Mouse (Mus musculus): Measurements from ENCODE around the gene Ptprr. TPM values are rescaled to one million over a fixed set of nuclear protein-coding genes. Genes with fewer than 3 reads are reported as not detected.
A peak's percentile ranks its signal among the peaks of the same experiment; 100 is the strongest.

The Ptprr gene
- 0.16 and 0.27 TPM in 2 replicates for polyA plus RNA-seq (2014; fragmentation: Nextera tagmentation; extraction: Ambion mirVana)

GRCm38 (mm10) chr10:116017845-116018479 is at the start of gene Ptprr:
Gene Ptprr, plus strand, starts transcription at chr10:116018213.
- H3K36me3 ChIP-seq (ENCODE audit: control insufficient read depth, insufficient read depth, low read length) = no peaks in the 10 kb centered on the region
- peaks cover 3% of the 10 kb centered on the region; the same call in 1 of the 2 replicates for H3K27me3 ChIP-seq (ENCODE audit: control insufficient read depth, insufficient read depth, low read length)
- no peaks in the 10 kb centered on the region for H3K9me3 ChIP-seq (ENCODE audit: control insufficient read depth, low read length)
- no peak within 1 kb of the TSS for H3K9ac ChIP-seq (ENCODE audit: low read depth, low read length)
- peak within 1 kb of the TSS; percentile 55 for H3K4me2 ChIP-seq (replicated peaks; ENCODE audit: low read depth, low read length)
- 0 out of 2 replicates have a peak, but pooled peaks cover 4% of the 10 kb centered on the region for H3K4me1 ChIP-seq (ENCODE audit: control insufficient read depth, insufficient read depth, low read length)
- under 1% methylated on average over 19 of the region's 19 CpGs for WGBS
- ATAC-seq (ENCODE audit: low FRiP score, low TSS enrichment) = peak; percentile 96
- no peak within 1 kb of the TSS for H3K27ac ChIP-seq (ENCODE audit: low read depth, low read length)
- peak within 1 kb of the TSS; percentile 36 for H3K4me3 ChIP-seq (ENCODE audit: low read length)

- Histone ChIP-seq H3K9ac (ENCODE audit: low read depth, low read length) (no peak overlapping the region), H3K4me3 (ENCODE audit: low read length) (no peak overlapping the region), H3K9me3 (ENCODE audit: control insufficient read depth, low read length) (no peaks in the 10 kb centered on the region), H3K27me3 (ENCODE audit: control insufficient read depth, insufficient read depth, low read length) (no peaks in the 10 kb centered on the region), H3K36me3 (ENCODE audit: control insufficient read depth, insufficient read depth, low read length) (no peaks in the 10 kb centered on the region), H3K27ac (ENCODE audit: low read depth, low read length) (no peak overlapping the region), H3K4me1 (ENCODE audit: control insufficient read depth, insufficient read depth, low read length) (no peaks in the 10 kb centered on the region), H3K4me2 (replicated peaks; ENCODE audit: low read depth, low read length) (no peak overlapping the region)
- 91% methylated on average over 7 of the region's 7 CpGs for WGBS
- ATAC-seq (ENCODE audit: low FRiP score, low TSS enrichment) = no peak
These were observed 41.7 kb upstream of the Ptprr start for GRCm38 (mm10) chr10:115976345-115976744.

GRCm38 (mm10) chr10:115978992-115979391 is 39.0 kb upstream of the Ptprr start:
- H3K27ac ChIP-seq (ENCODE audit: low read depth, low read length) = no peak overlapping the region
- H3K4me2 ChIP-seq (replicated peaks; ENCODE audit: low read depth, low read length) = no peak overlapping the region
- H3K27me3 ChIP-seq (ENCODE audit: control insufficient read depth, insufficient read depth, low read length) = no peaks in the 10 kb centered on the region
- no peak overlapping the region for H3K4me3 ChIP-seq (ENCODE audit: low read length)
- H3K36me3 ChIP-seq (ENCODE audit: control insufficient read depth, insufficient read depth, low read length) = no peaks in the 10 kb centered on the region
- no peak for ATAC-seq (ENCODE audit: low FRiP score, low TSS enrichment)
- H3K9me3 ChIP-seq (ENCODE audit: control insufficient read depth, low read length) = no peaks in the 10 kb centered on the region
- H3K9ac ChIP-seq (ENCODE audit: low read depth, low read length) = no peak overlapping the region
- WGBS = 46% methylated on average over 7 of the region's 7 CpGs
- no peaks in the 10 kb centered on the region for H3K4me1 ChIP-seq (ENCODE audit: control insufficient read depth, insufficient read depth, low read length)

GRCm38 (mm10) chr10:115980018-115980417 is 38.0 kb upstream of the Ptprr start:
- Histone ChIP-seq H3K9me3 (ENCODE audit: control insufficient read depth, low read length) (no peaks in the 10 kb centered on the region), H3K9ac (ENCODE audit: low read depth, low read length) (no peak overlapping the region), H3K27ac (ENCODE audit: low read depth, low read length) (no peak overlapping the region), H3K4me1 (ENCODE audit: control insufficient read depth, insufficient read depth, low read length) (no peaks in the 10 kb centered on the region), H3K4me3 (ENCODE audit: low read length) (no peak overlapping the region), H3K27me3 (ENCODE audit: control insufficient read depth, insufficient read depth, low read length) (no peaks in the 10 kb centered on the region), H3K4me2 (replicated peaks; ENCODE audit: low read depth, low read length) (no peak overlapping the region), H3K36me3 (ENCODE audit: control insufficient read depth, insufficient read depth, low read length) (no peaks in the 10 kb centered on the region)
- 87% methylated on average over 2 of the region's 2 CpGs for WGBS
- ATAC-seq (ENCODE audit: low FRiP score, low TSS enrichment) = no peak

GRCm38 (mm10) chr10:115984308-115984707 is 33.7 kb upstream of the Ptprr start:
- Histone ChIP-seq H3K27ac (ENCODE audit: low read depth, low read length) (no peak overlapping the region), H3K9me3 (ENCODE audit: control insufficient read depth, low read length) (no peaks in the 10 kb centered on the region), H3K36me3 (ENCODE audit: control insufficient read depth, insufficient read depth, low read length) (no peaks in the 10 kb centered on the region), H3K4me2 (replicated peaks; ENCODE audit: low read depth, low read length) (no peak overlapping the region), H3K4me1 (ENCODE audit: control insufficient read depth, insufficient read depth, low read length) (no peaks in the 10 kb centered on the region), H3K4me3 (ENCODE audit: low read length) (no peak overlapping the region), H3K9ac (ENCODE audit: low read depth, low read length) (no peak overlapping the region), H3K27me3 (ENCODE audit: control insufficient read depth, insufficient read depth, low read length) (no peaks in the 10 kb centered on the region)
- 65% methylated on average over 6 of the region's 6 CpGs for WGBS
- ATAC-seq (ENCODE audit: low FRiP score, low TSS enrichment) = no peak

- ATAC-seq (ENCODE audit: low FRiP score, low TSS enrichment) = no peak
- Histone ChIP-seq H3K27me3 (ENCODE audit: control insufficient read depth, insufficient read depth, low read length) (no peaks in the 10 kb centered on the region), H3K27ac (ENCODE audit: low read depth, low read length) (no peak overlapping the region), H3K36me3 (ENCODE audit: control insufficient read depth, insufficient read depth, low read length) (no peaks in the 10 kb centered on the region), H3K4me3 (ENCODE audit: low read length) (no peak overlapping the region), H3K9ac (ENCODE audit: low read depth, low read length) (no peak overlapping the region), H3K4me2 (replicated peaks; ENCODE audit: low read depth, low read length) (no peak overlapping the region), H3K4me1 (ENCODE audit: control insufficient read depth, insufficient read depth, low read length) (no peaks in the 10 kb centered on the region), H3K9me3 (ENCODE audit: control insufficient read depth, low read length) (no peaks in the 10 kb centered on the region)
- 84% methylated on average over 8 of the region's 8 CpGs for WGBS
These were observed 16.2 kb upstream of the Ptprr start for GRCm38 (mm10) chr10:116001838-116002237.

- no peaks in the 10 kb centered on the region for H3K27me3 ChIP-seq (ENCODE audit: control insufficient read depth, insufficient read depth, low read length)
- 30% methylated on average over 6 of the region's 6 CpGs for WGBS
- ATAC-seq (ENCODE audit: low FRiP score, low TSS enrichment) = no peak
These were observed 11.3 kb upstream of the Ptprr start for GRCm38 (mm10) chr10:116006675-116007074.

GRCm38 (mm10) chr10:116018480-116018891 is 473 bp downstream of the Ptprr start:
- H3K27ac ChIP-seq (ENCODE audit: low read depth, low read length) = no peak overlapping the region
- H3K4me3 ChIP-seq (ENCODE audit: low read length) = peak overlapping the region; percentile 36
- no peak overlapping the region for H3K9ac ChIP-seq (ENCODE audit: low read depth, low read length)
- H3K36me3 ChIP-seq (ENCODE audit: control insufficient read depth, insufficient read depth, low read length) = no peaks in the 10 kb centered on the region
- H3K4me1 ChIP-seq (ENCODE audit: control insufficient read depth, insufficient read depth, low read length) = 0 out of 2 replicates have a peak, but pooled peaks cover 4% of the 10 kb centered on the region
- H3K4me2 ChIP-seq (replicated peaks; ENCODE audit: low read depth, low read length) = peak overlapping the region; percentile 55
- H3K9me3 ChIP-seq (ENCODE audit: control insufficient read depth, low read length) = no peaks in the 10 kb centered on the region
- peaks cover 3% of the 10 kb centered on the region; the same call in 1 of the 2 replicates for H3K27me3 ChIP-seq (ENCODE audit: control insufficient read depth, insufficient read depth, low read length)
- no peak for ATAC-seq (ENCODE audit: low FRiP score, low TSS enrichment)
- WGBS = 1% methylated on average over 17 of the region's 17 CpGs

More at GRCm38 (mm10) chr10:116006675-116007074, 11.3 kb upstream of the Ptprr start:
- Histone ChIP-seq H3K4me3 (ENCODE audit: low read length) (no peak overlapping the region), H3K27ac (ENCODE audit: low read depth, low read length) (no peak overlapping the region), H3K9ac (ENCODE audit: low read depth, low read length) (no peak overlapping the region), H3K9me3 (ENCODE audit: control insufficient read depth, low read length) (no peaks in the 10 kb centered on the region), H3K4me1 (ENCODE audit: control insufficient read depth, insufficient read depth, low read length) (no peaks in the 10 kb centered on the region), H3K4me2 (replicated peaks; ENCODE audit: low read depth, low read length) (no peak overlapping the region), H3K36me3 (ENCODE audit: control insufficient read depth, insufficient read depth, low read length) (no peaks in the 10 kb centered on the region)

GRCm38 (mm10) chr10:116019086-116019860 is 1.3 kb downstream of the Ptprr start:
- 0 out of 2 replicates have a peak, but pooled peaks cover 4% of the 10 kb centered on the region for H3K4me1 ChIP-seq (ENCODE audit: control insufficient read depth, insufficient read depth, low read length)
- H3K9me3 ChIP-seq (ENCODE audit: control insufficient read depth, low read length) = no peaks in the 10 kb centered on the region
- peak overlapping the region; percentile 55 for H3K4me2 ChIP-seq (replicated peaks; ENCODE audit: low read depth, low read length)
- H3K27ac ChIP-seq (ENCODE audit: low read depth, low read length) = no peak overlapping the region
- no peak overlapping the region for H3K9ac ChIP-seq (ENCODE audit: low read depth, low read length)
- H3K27me3 ChIP-seq (ENCODE audit: control insufficient read depth, insufficient read depth, low read length) = peaks cover 3% of the 10 kb centered on the region; the same call in 1 of the 2 replicates
- whole genome bisulfite sequencing = 7% methylated on average over 20 of the region's 20 CpGs
- no peaks in the 10 kb centered on the region for H3K36me3 ChIP-seq (ENCODE audit: control insufficient read depth, insufficient read depth, low read length)
- H3K4me3 ChIP-seq (ENCODE audit: low read length) = peak overlapping the region; percentile 36; the same call in 1 of the 2 replicates
- peak; percentile 42 for ATAC-seq (ENCODE audit: low FRiP score, low TSS enrichment)

Measured in kidney, embryonic 14.5 days (tissue).